Mouse (Mus musculus) ES-E14 (cell line): Measurements from ENCODE around the gene Sec63. TPM values are rescaled to one million over a fixed set of nuclear protein-coding genes. Genes with fewer than 3 reads are reported as not detected.

Experiments used
- DNase-seq: peaks from one replicate; pipeline ENCODE4 v3.0.0-alpha.2; 2013; ENCODE audit warnings: low read depth, low spot score
- H3K27ac ChIP-seq: 2 replicates; pipeline ENCODE4 v1.5.1; 2012; ENCODE audit warnings: low read depth, mild to moderate bottlenecking, low read length, moderate library complexity, mixed read lengths; ENCODE audit not compliant: poor library complexity, insufficient read depth, severe bottlenecking
- H3K36me3 ChIP-seq: 2 replicates; pipeline ENCODE4 v1.6.1; 2012; ENCODE audit warnings: mild to moderate bottlenecking, low read length, moderate library complexity, mixed read lengths; ENCODE audit not compliant: control insufficient read depth, poor library complexity, insufficient read depth, severe bottlenecking
- H3K4me1 ChIP-seq, 2 experiments: fragments of 150-350 bp in 1 of 2; sonication (generic) in 1 of 2; 2 replicates each; pipeline ENCODE4 v1.6.1; 2012; ENCODE audit warnings: low read length in 2 of 2, mild to moderate bottlenecking in 1 of 2, mixed read lengths in 1 of 2; ENCODE audit not compliant: control insufficient read depth in 2 of 2, insufficient read depth in 2 of 2, poor library complexity in 1 of 2
- H3K4me3 ChIP-seq, 2 experiments: fragments of 150-350 bp in 1 of 2; sonication (generic) in 1 of 2; 2 replicates each; pipeline ENCODE4 v1.5.1; 2012; ENCODE audit warnings: low read length in 2 of 2, low read depth in 1 of 2, mild to moderate bottlenecking in 1 of 2, mixed read lengths in 1 of 2; ENCODE audit not compliant: insufficient read depth in 1 of 2, poor library complexity in 1 of 2, severe bottlenecking in 1 of 2
- H3K9ac ChIP-seq: 2 replicates; pipeline ENCODE4 v1.6.1; 2012; ENCODE audit warnings: low read depth, mild to moderate bottlenecking, low read length, mixed read lengths; ENCODE audit not compliant: poor library complexity, insufficient read depth, severe bottlenecking
- H3K9me3 ChIP-seq: fragments of 150-350 bp; sonication (generic); 2 replicates; pipeline ENCODE4 v1.6.1; 2012; ENCODE audit warnings: low read depth, mild to moderate bottlenecking, low read length; ENCODE audit not compliant: control insufficient read depth, insufficient read depth
- CHD2 ChIP-seq: IDR thresholded peaks from 2 replicates; pipeline ENCODE4 v1.6.1; 2014; ENCODE audit warnings: mild to moderate bottlenecking, low read depth, low read length, inconsistent platforms
- HCFC1 ChIP-seq: IDR thresholded peaks from 2 replicates; pipeline ENCODE4 v1.6.1; 2012; ENCODE audit warnings: low read length, inconsistent platforms, borderline replicate concordance; ENCODE audit not compliant: insufficient read depth
- MAFK ChIP-seq: IDR thresholded peaks from 2 replicates; pipeline ENCODE4 v1.6.1; 2014; ENCODE audit warnings: mild to moderate bottlenecking, low read depth, low read length, inconsistent platforms; ENCODE audit not compliant: insufficient read depth
- ZC3H11A ChIP-seq: IDR thresholded peaks from 2 replicates; pipeline ENCODE4 v1.6.1; 2012; ENCODE audit warnings: low read depth, mild to moderate bottlenecking, inconsistent platforms, low read length, borderline replicate concordance
- ZNF384 ChIP-seq: IDR thresholded peaks from 2 replicates; pipeline ENCODE4 v1.6.1; 2012; ENCODE audit warnings: low read depth, low read length, inconsistent platforms
- in situ Hi-C, 2 experiments: fragments of 600-800 bp; cut with MboI; formaldehyde crosslinking; loops; one replicate each; pipeline ENCODE4 v1.15.1; 2025; ENCODE audit warnings: low sequenced_read_pairs in 2 of 2, inconsistent platforms in 1 of 2; ENCODE audit not compliant: unreplicated experiment in 2 of 2
- total RNA-seq: library from RNA; depleted of rRNA; stranded (reverse); fragments of 300-350 nt; gene quantifications from 2 replicates; pipeline ENCODE4 v1.2.3, GENCODE M21; 2012

The Sec63 gene
- total RNA-seq, 1 experiment, result 44.2 TPM

DNA sequence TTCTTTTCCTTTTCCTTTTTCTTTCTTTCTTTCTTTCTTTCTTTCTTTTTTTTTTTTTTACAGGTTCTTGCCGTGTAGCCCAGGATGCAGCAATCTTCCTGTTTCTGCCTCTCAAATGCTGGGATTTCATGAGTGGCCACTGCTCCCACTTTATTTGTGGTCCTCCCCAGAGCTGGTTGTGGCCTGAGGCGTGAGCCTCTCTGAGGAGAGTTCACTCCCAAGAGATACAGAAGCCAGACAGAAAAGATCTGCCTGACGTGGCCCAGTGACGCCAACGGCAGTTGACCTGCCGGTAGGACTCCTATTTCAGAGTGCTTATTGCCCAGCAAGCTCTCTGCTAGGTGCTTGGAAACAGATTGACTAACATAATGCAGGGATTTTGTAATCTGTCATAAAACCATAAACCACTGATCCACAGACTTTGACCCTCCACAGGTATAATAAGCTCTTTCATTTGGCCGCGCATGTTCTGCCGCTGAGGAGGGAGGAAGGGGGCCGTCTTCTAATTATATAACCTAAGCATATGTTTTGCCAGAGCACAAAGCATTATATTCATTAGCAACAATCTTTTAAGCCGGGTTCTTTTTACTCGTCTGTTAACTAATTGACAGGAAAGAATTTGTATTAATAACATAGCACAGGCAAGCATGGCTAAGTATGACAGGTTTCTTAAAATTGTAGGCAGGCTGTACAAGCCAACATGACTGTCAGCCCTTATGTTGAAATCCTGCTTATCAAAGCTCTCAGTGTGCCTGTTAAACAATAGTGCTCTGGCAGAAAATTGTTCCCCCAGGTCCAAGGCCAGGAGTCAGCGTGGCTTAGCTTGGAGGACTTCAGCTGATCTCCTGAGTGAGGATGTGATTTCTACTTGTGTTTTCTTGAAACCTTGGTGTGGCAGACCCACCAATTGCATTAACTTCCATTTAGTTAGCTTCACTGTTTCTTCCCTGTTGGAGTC, 37.7 kb upstream of the Sec63 start:
- no peaks in the 10 kb centered on the region for H3K36me3 ChIP-seq
- H3K27ac ChIP-seq, result no peak overlapping the region
- no peak overlapping the region for H3K4me3 ChIP-seq
- H3K4me1 ChIP-seq, result no peaks in the 10 kb centered on the region; a peak in 1 of 4 replicates
- TF ChIP-seq CHD2, result no peak
- no peak for TF ChIP-seq HCFC1
- TF ChIP-seq ZNF384, result no peak
- TF ChIP-seq ZC3H11A, result no peak
- no peak for TF ChIP-seq MAFK
- no peak overlapping the region for H3K9ac ChIP-seq
- no peak for DNase-seq
- in situ Hi-C loops, result no loop called here
- H3K9me3 ChIP-seq, result no peaks in the 10 kb centered on the region

DNA sequence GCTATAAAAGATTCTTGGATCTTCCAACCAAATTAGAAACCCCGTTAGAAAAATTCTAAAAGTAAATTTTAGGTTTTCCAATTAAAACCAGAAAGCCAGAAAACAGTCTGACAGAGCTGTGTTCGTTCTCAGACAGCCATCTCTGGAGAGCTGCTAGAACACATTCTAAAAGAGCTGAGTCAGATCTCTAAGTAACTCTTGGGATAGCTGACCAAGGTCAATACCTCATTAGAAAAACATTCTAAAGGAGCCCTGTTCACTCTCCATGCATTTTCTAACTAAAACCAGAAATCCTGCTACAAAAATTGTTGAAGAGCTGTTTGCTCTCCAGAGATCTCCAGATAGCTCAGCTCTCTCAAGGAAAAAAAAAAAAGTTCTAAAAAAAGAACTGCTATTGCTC, 31.7 kb upstream of the Sec63 start:
- no peak overlapping the region for H3K4me3 ChIP-seq
- TF ChIP-seq CHD2, result no peak
- peak; percentile 60 for TF ChIP-seq MAFK
- TF ChIP-seq ZNF384, result no peak
- no peak for DNase-seq
- H3K4me1 ChIP-seq, result no peaks in the 10 kb centered on the region
- in situ Hi-C loops, result loop anchor here (25.0 kb wide), 1 partner anchor 417 kb away; no protein-coding TSS in a partner anchor
- no peaks in the 10 kb centered on the region for H3K36me3 ChIP-seq
- no peak overlapping the region for H3K27ac ChIP-seq
- no peak overlapping the region for H3K9ac ChIP-seq
- H3K9me3 ChIP-seq, result no peaks in the 10 kb centered on the region

DNA sequence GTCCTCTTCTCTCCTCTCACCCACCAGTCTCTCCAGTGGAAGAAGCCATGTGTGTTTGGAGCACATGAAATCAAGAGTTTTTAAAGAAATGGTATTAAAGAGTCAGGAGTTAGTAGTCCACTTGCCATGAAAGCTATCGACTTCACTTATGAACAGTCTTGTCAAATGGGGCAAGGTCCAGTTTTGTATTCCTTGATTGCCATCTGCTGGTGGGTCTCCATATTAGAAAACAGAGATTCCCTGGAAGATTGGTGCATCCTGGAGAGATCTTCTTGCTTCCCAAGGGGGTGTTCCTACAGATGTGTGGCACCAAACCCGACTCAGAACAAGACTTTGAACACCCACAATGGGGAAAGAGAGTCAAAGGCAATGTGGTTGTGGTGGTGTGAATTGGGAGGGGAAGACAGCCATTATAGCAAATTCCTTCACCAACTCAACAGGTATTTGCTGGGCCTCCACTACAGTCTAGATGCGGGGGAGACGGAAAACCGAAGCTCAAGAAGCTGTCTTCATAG, 26.7 kb upstream of the Sec63 start:
- H3K9me3 ChIP-seq, result no peaks in the 10 kb centered on the region
- H3K4me1 ChIP-seq, result no peaks in the 10 kb centered on the region
- H3K36me3 ChIP-seq, result no peaks in the 10 kb centered on the region
- in situ Hi-C loops, result loop anchor here (25.0 kb wide), 1 partner anchor 422 kb away; no protein-coding TSS in a partner anchor
- TF ChIP-seq ZC3H11A, result no peak
- no peak for TF ChIP-seq MAFK
- no peak for TF ChIP-seq ZNF384
- TF ChIP-seq CHD2, result no peak
- no peak for TF ChIP-seq HCFC1
- no peak overlapping the region for H3K4me3 ChIP-seq
- no peak overlapping the region for H3K9ac ChIP-seq
- no peak overlapping the region for H3K27ac ChIP-seq
- no peak for DNase-seq

DNA sequence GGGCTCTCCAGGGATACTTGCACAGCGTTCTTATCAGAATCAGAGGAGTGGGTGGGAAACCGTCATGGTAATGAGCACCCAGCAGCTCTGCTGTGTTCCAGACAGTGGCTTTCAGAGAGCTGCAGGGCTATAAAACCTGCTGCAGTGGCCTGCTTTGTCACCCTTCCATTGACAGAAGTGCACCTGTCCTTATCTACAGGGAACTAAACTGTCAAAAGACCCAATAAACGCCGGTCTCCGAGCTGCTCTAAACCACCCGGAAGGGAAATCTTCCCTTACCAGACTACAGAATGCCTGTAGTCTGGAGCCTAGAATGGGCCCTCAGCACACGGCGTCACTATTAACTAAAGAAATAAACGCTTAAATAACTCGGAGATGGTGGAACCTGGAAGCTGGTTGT, 9.5 kb upstream of the Sec63 start:
- in situ Hi-C loops, result no loop called here

More for the DNA sequence above, 9.5 kb upstream of the Sec63 start:
- Histone ChIP-seq H3K9me3 (no peaks in the 10 kb centered on the region), H3K27ac (no peak overlapping the region), H3K4me3 (no peak overlapping the region), H3K9ac (no peak overlapping the region), H3K4me1 (no peaks in the 10 kb centered on the region), H3K36me3 (no peaks in the 10 kb centered on the region)
- DNase-seq, result no peak
- no peak for TF ChIP-seq HCFC1
- no peak for TF ChIP-seq CHD2
